Mouse (Mus musculus) adrenal gland, postnatal 4 days (tissue): ENCODE measurements around the gene Ncapd3. TPM values are rescaled to one million over a fixed set of nuclear protein-coding genes. Genes with fewer than 3 reads are reported as not detected.
A peak's percentile ranks its signal among the peaks of the same experiment; 100 is the strongest.

ENCODE experiments used
- DNase-seq, 2 experiments: peaks; one replicate each; pipeline ENCODE4 v3.0.0; 2021 to 2022; ENCODE audit warnings: low spot score in 2 of 2, mixed read lengths in 2 of 2
- long read RNA-seq, 2 experiments: library from polyadenylated mRNA; stranded (forward); transcript quantifications; one replicate each; pipeline ENCODE4 v2.0.0; 2021
- total RNA-seq, 2 experiments: library from RNA; stranded (reverse); gene quantifications; 2 replicates each; pipeline ENCODE4 v1.2.3; 2021

The Ncapd3 gene
- total RNA-seq, result 10 to 100 TPM; 29.8 to 30.4 TPM
- long read RNA-seq, experiment 1, full-length matches to known transcripts, result 1 of 4 reads
- long read RNA-seq, experiment 1, partial matches to known transcripts, result 1 of 4 reads
- long read RNA-seq, experiment 1, other reads (novel, unspliced or antisense), result 2 of 4 reads
- long read RNA-seq, experiment 2, full-length matches to known transcripts, result 2 of 8 reads
- long read RNA-seq, experiment 2, partial matches to known transcripts, result 4 of 8 reads
- long read RNA-seq, experiment 2, other reads (novel, unspliced or antisense), result 2 of 8 reads

GRCm38 (mm10) chr9:27029828-27030762, at the start of gene Ncapd3, which contains the start of gene Vps26b:
Ncapd3 (plus strand) TSS chr9:27030175.
Vps26b (minus strand) TSS chr9:27030065.
- DNase-seq, result peak; percentile 82 to 92

GRCm38 (mm10) chr9:26985090-26985613, 44.8 kb upstream of the Ncapd3 start:
- DNase-seq, result no peak

- DNase-seq, result no peak
Measured at GRCm38 (mm10) chr9:26985668-26986277, 44.2 kb upstream of the Ncapd3 start.

- no peak for DNase-seq
Measured at GRCm38 (mm10) chr9:26990181-26990580, 39.8 kb upstream of the Ncapd3 start.

GRCm38 (mm10) chr9:26993118-26993517, 36.9 kb upstream of the Ncapd3 start:
- no peak for DNase-seq

GRCm38 (mm10) chr9:26993900-26994299, 36.1 kb upstream of the Ncapd3 start:
- DNase-seq, result no peak

- no peak for DNase-seq
Measured at GRCm38 (mm10) chr9:26997062-26997461, 32.9 kb upstream of the Ncapd3 start.

GRCm38 (mm10) chr9:26997501-26997900, 32.5 kb upstream of the Ncapd3 start:
- DNase-seq, result no peak

- DNase-seq, result no peak
Measured at GRCm38 (mm10) chr9:26998669-26999460, 31.1 kb upstream of the Ncapd3 start.

- DNase-seq, result peak; percentile 74 to 90
Measured at GRCm38 (mm10) chr9:26999461-27000395, 30.2 kb upstream of the Ncapd3 start, which contains the start of the genes Acad8 and Thyn1. Acad8 (minus strand) TSS chr9:26999566. Thyn1 (plus strand) TSS chr9:26999710.

GRCm38 (mm10) chr9:27005231-27005630, 24.7 kb upstream of the Ncapd3 start:
- DNase-seq, result no peak

GRCm38 (mm10) chr9:27005933-27006332, 24.0 kb upstream of the Ncapd3 start:
- no peak for DNase-seq

GRCm38 (mm10) chr9:27006866-27007265, 23.1 kb upstream of the Ncapd3 start:
- no peak for DNase-seq

- no peak for DNase-seq
Measured at GRCm38 (mm10) chr9:27009231-27009630, 20.7 kb upstream of the Ncapd3 start.

GRCm38 (mm10) chr9:27011572-27011971, 18.4 kb upstream of the Ncapd3 start:
- DNase-seq, result no peak

GRCm38 (mm10) chr9:27018961-27019360, 11.0 kb upstream of the Ncapd3 start:
- no peak for DNase-seq

GRCm38 (mm10) chr9:27023681-27024080, 6.3 kb upstream of the Ncapd3 start:
- no peak for DNase-seq

- no peak for DNase-seq
Measured at GRCm38 (mm10) chr9:27026708-27027107, 3.3 kb upstream of the Ncapd3 start.
